Mouse (Mus musculus) T-helper 17 cell (primary cell): ENCODE results near the gene Lcn2.

Experiments used
- in situ Hi-C, 2 experiments: fragments of 300-600 bp; cut with MboI, MseI; formaldehyde crosslinking; loops; 1 replicate in 1 of 2; 2 replicates in 1 of 2; pipeline ENCODE4 v1.15.1; 2025; ENCODE audit warnings: high pct_unique_total_duplicates in 2 of 2

Lcn2 gene

DNA sequence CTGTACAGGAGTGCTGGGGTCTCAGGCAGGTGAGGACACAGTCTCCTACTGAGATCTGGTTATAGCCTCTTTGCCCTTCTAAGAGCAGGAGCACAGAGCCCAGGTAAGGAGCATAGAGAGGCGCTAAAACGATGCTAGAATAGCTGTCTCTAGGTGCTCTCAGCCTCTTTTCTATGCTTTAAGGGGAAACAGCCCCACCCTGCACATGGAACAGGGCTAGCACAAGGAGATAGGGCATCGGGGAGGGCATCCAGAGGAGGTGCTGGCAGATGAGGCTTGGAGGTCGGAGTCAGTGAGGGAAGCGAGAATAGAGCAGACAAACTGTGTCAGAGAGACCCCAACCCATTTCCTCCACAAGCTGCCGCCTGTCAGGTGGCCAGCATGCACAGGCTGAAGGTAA, 41.0 kb downstream of the Lcn2 start:
- in situ Hi-C loops, result loop anchor here in 1 of 2 experiments (5.0 kb wide), 1 partner anchor 40 kb away; no protein-coding TSS in a partner anchor

- in situ Hi-C loops, result loop anchor here in 1 of 2 experiments (5.0 kb wide), 1 partner anchor 37 kb away; no protein-coding TSS in a partner anchor
Measured at GRCm38 (mm10) chr2:32344598-32345321, 43.3 kb downstream of the Lcn2 start.

GRCm38 (mm10) chr2:32344056-32344455, 44.0 kb downstream of the Lcn2 start:
- in situ Hi-C loops, result no loop called here

GRCm38 (mm10) chr2:32343351-32343671, 44.7 kb downstream of the Lcn2 start:
- in situ Hi-C loops, result no loop called here

DNA sequence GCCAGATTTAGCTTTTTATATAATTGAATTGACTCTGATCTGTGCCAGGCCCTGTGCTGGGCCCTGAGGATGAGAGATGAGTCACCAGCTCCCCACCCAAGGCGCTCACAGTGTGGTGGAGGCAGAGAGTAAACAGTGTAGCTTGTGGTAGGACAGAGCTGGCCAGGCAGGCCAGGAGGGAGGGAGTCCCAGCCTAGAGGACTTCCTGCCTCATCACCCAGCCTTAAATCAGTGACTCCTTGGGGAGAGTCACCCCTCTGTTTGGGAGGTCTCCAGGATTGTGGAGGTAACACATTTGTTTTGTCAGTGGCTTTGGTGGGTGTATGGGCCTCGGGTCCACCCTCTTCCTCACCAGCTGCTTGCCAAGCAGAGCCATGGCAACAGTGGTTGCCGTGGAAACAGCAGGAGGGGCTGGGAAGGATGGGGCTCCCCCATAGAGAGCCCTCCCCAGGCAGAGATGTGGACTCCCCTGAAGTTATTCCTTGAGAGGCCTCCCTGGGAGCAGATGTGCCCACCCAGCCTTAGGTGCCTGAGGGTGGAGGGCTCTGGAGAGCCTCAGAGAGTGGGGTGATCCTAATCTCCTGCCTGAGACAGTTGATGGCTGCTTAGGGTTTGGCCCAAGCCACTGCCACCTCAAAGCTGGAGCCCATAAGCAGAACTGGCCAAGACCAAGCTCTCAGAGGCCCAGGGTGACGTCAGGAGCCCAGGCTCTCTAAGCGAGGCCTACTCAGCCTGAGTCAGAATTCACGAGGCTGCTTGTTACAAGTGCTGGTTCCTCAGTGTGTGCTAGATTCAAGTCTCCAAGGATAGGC, 45.3 kb downstream of the Lcn2 start:
- in situ Hi-C loops, result no loop called here

DNA sequence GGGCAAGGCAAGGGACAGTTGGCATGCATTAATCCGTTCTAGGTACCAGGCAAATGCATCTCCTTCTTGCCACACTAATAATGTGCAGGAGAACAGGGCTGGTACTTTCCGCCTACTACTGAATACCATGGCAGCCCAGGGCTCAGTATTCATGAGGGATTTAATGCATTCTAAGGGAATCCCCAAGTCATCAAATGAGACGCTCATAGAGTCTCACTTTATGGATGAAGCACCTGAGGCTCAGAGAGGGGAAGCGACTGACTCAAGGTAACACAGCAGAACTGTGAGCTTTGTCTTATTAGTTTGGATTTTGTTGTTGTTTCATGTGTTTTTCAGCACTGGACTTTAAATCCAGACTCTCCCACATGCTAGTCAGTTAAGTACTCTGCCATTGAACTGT, 46.0 kb downstream of the Lcn2 start:
- in situ Hi-C loops, result no loop called here

- in situ Hi-C loops, result no loop called here
Measured at GRCm38 (mm10) chr2:32341634-32341939, 46.5 kb downstream of the Lcn2 start.

- in situ Hi-C loops, result no loop called here
Measured at GRCm38 (mm10) chr2:32340836-32341633, 47.0 kb downstream of the Lcn2 start.

GRCm38 (mm10) chr2:32339912-32340642, 48.0 kb downstream of the Lcn2 start:
- in situ Hi-C loops, result loop anchor here in 1 of 2 experiments (10.0 kb wide), 1 partner anchor 695 kb away; the partner anchor contains the start of gene Prdm12

GRCm38 (mm10) chr2:32335888-32336287, 52.2 kb downstream of the Lcn2 start:
- in situ Hi-C loops, result loop anchor here in 1 of 2 experiments (10.0 kb wide), 1 partner anchor 691 kb away; the partner anchor contains the start of gene Prdm12
